Mouse (Mus musculus): ENCODE data around the gene Scrn2. TPM values are rescaled to one million over a fixed set of nuclear protein-coding genes. Genes with fewer than 3 reads are reported as not detected.

Scrn2 gene
- polyA plus RNA-seq (2015; fragmentation: Nextera tagmentation; extraction: Ambion mirVana) = 16.0 and 19.2 TPM in 2 replicates

DNA sequence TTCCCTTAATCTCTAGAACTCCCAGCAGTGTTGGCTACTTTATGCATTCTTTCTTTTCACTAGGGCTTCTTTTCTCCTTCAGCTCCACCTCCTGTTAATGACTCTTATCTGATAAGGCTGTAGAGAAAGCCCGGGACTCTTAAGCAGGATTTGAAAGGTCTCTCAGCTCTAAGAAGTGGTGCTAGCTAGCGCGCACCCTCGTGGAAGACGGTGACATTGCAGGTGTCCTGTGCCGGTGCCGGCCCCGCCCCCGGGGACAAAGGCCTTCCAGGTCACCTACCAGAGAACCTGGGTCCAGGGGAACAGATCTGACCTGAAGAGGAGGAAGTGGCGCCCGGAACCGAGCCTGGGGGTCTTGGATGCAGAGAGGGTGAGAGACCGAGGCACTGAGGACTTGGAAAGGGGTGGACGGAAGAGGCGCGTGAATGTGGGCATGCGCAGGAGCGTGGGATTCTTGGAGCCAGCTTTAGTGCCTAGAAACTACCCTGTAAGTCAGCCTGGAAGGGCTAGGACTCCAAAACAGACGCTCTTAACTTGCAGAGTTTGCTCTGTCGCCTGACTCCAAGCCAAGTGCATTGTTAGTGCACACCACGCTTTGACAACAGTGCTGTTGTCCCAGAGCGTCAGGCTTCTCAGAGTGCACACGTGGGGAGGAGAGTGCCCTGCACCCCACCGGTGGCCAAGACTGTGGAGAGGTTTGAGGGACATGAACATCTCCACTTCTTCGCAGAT lies at the start of gene Scrn2:
Scrn2 (plus strand) TSS at position 253 of the 732 bp plus-strand sequence.
- peaks cover 18% of the 10 kb centered on the region for H3K36me3 ChIP-seq
- peaks cover 27% of the 10 kb centered on the region for H3K4me1 ChIP-seq
- no peaks in the 10 kb centered on the region for H3K9me3 ChIP-seq
- 1% methylated on average over 25 of the region's 25 CpGs for WGBS
- H3K4me3 ChIP-seq = peak within 1 kb of the TSS; percentile 69
- H3K27ac ChIP-seq (replicated peaks) = peak within 1 kb of the TSS; percentile 75
- ATAC-seq (ENCODE audit: extremely low read depth, insufficient number of reproducible peaks, low FRiP score, low TSS enrichment) = peak; percentile 24; the same call in 1 of the 2 replicates
- H3K9ac ChIP-seq = peak within 1 kb of the TSS; percentile 87
- peak within 1 kb of the TSS; percentile 87 for H3K4me2 ChIP-seq
- H3K27me3 ChIP-seq (replicated peaks) = peaks cover 10% of the 10 kb centered on the region

DNA sequence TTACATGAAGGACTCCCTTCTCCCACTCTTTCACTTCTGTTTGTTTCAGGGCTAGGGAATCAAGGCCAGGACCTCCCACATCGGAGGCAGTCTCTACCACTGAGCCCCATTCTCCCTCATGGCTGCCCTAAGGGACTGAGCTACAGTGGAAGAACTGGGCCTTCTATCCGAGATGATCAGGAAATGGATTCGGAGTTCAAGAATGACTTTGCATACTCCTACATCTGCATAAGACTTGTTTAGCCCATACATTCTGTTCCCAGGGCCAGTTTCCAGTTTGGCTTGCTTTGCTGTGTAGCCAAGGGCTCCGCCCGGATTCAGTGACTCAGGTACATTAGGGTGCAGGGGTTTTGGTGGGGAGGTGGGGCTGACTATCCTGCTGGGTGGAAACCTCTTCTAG lies 49.7 kb upstream of the Scrn2 start:
- H3K4me1 ChIP-seq = peaks cover 26% of the 10 kb centered on the region
- H3K27me3 ChIP-seq (replicated peaks) = peaks cover 39% of the 10 kb centered on the region
- no peaks in the 10 kb centered on the region for H3K36me3 ChIP-seq
- no peak overlapping the region for H3K27ac ChIP-seq (replicated peaks)
- no peak overlapping the region for H3K4me2 ChIP-seq
- no peak overlapping the region for H3K4me3 ChIP-seq
- WGBS = 75% methylated on average over 5 of the region's 5 CpGs
- no peaks in the 10 kb centered on the region for H3K9me3 ChIP-seq
- ATAC-seq (ENCODE audit: extremely low read depth, insufficient number of reproducible peaks, low FRiP score, low TSS enrichment) = no peak
- H3K9ac ChIP-seq = no peak overlapping the region

- H3K36me3 ChIP-seq = no peaks in the 10 kb centered on the region
- H3K9me3 ChIP-seq = no peaks in the 10 kb centered on the region
- no peak for ATAC-seq (ENCODE audit: extremely low read depth, insufficient number of reproducible peaks, low FRiP score, low TSS enrichment)
- H3K27ac ChIP-seq (replicated peaks) = no peak overlapping the region
- peaks cover 11% of the 10 kb centered on the region for H3K4me1 ChIP-seq
- 53% methylated on average over 15 of the region's 15 CpGs for WGBS
- H3K4me2 ChIP-seq = no peak overlapping the region
- no peak overlapping the region for H3K4me3 ChIP-seq
- no peak overlapping the region for H3K9ac ChIP-seq
- H3K27me3 ChIP-seq (replicated peaks) = peaks cover 53% of the 10 kb centered on the region
These were observed 48.3 kb upstream of the Scrn2 start for GRCm38 (mm10) chr11:96981461-96981860.

DNA sequence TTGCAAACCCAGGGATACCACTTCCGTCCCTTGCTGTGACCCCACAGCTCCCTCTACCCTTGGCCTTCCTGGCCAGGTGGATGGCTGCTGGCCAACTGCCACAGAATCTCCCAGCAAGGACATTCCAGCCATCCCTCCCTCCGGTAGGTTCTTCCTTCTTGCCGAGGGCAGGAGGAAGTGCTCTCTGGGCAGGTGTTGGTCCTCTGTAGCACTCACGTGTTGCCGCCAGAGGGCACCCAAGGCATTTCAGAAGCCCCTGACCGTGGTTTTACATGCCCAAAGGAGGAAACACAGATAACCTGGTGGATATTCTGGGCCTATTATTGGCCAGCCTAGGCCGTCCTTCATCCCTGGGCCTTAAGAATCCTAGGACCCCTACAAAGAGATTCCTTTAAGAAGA lies 47.4 kb upstream of the Scrn2 start:
- H3K4me1 ChIP-seq = peaks cover 9% of the 10 kb centered on the region
- under 1% methylated on average over 7 of the region's 7 CpGs for WGBS
- no peak overlapping the region for H3K27ac ChIP-seq (replicated peaks)
- no peaks in the 10 kb centered on the region for H3K36me3 ChIP-seq
- no peaks in the 10 kb centered on the region for H3K9me3 ChIP-seq
- ATAC-seq (ENCODE audit: extremely low read depth, insufficient number of reproducible peaks, low FRiP score, low TSS enrichment) = no peak
- no peak overlapping the region; the same call in 1 of the 2 replicates for H3K4me2 ChIP-seq
- 0 out of 2 replicates have a peak overlapping the region, but pooled peaks have one; percentile 4 for H3K9ac ChIP-seq
- H3K4me3 ChIP-seq = no peak overlapping the region
- peaks cover 62% of the 10 kb centered on the region for H3K27me3 ChIP-seq (replicated peaks)

- Histone ChIP-seq H3K27me3 (replicated peaks) (peaks cover 67% of the 10 kb centered on the region), H3K9me3 (no peaks in the 10 kb centered on the region), H3K4me3 (no peak within 1 kb of the TSS), H3K27ac (replicated peaks) (no peak within 1 kb of the TSS), H3K9ac (0 out of 2 replicates have a peak within 1 kb of the TSS, but pooled peaks have one; percentile 4), H3K4me2 (no peak within 1 kb of the TSS; the same call in 1 of the 2 replicates), H3K36me3 (no peaks in the 10 kb centered on the region), H3K4me1 (peaks cover 14% of the 10 kb centered on the region)
- 73% methylated on average over 7 of the region's 7 CpGs for WGBS
- no peak for ATAC-seq (ENCODE audit: extremely low read depth, insufficient number of reproducible peaks, low FRiP score, low TSS enrichment)
These were observed 46.9 kb upstream of the Scrn2 start, which contains the start of gene Sp2 for GRCm38 (mm10) chr11:96982859-96983258. Sp2 (minus strand) TSS chr11:96982959.

GRCm38 (mm10) chr11:96984903-96985302 lies 44.8 kb upstream of the Scrn2 start:
- H3K9me3 ChIP-seq = no peaks in the 10 kb centered on the region
- 24% methylated on average over 4 of the region's 4 CpGs for WGBS
- peaks cover 12% of the 10 kb centered on the region for H3K4me1 ChIP-seq
- H3K9ac ChIP-seq = no peak overlapping the region
- no peak overlapping the region for H3K4me2 ChIP-seq
- H3K27ac ChIP-seq (replicated peaks) = no peak overlapping the region
- no peak for ATAC-seq (ENCODE audit: extremely low read depth, insufficient number of reproducible peaks, low FRiP score, low TSS enrichment)
- H3K36me3 ChIP-seq = no peaks in the 10 kb centered on the region
- H3K27me3 ChIP-seq (replicated peaks) = peaks cover 86% of the 10 kb centered on the region
- H3K4me3 ChIP-seq = no peak overlapping the region

DNA sequence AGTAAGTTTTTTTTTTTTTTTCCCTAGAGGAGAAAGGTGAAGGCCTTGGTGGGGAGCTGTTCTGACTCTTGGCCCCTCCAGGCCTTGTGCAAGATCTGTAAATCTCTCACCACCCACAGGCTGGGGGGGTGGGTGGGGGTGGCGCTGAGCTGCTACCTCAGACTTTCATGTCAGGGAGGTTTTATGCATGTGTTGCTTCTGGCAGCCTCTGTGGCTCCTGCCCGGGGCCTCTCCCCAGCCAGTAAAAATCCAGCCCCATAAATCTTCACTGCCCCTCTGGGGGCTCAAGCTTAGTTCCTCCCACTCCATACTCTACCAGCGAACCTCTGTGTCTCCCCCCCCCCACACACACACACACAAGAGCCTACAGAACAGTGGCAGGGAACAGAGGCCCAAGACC lies 43.3 kb upstream of the Scrn2 start:
- 37% methylated on average over 3 of the region's 3 CpGs for WGBS
- H3K9ac ChIP-seq = no peak overlapping the region
- no peak for ATAC-seq (ENCODE audit: extremely low read depth, insufficient number of reproducible peaks, low FRiP score, low TSS enrichment)
- H3K9me3 ChIP-seq = no peaks in the 10 kb centered on the region
- H3K4me2 ChIP-seq = no peak overlapping the region
- H3K4me1 ChIP-seq = peaks cover 12% of the 10 kb centered on the region
- no peak overlapping the region for H3K27ac ChIP-seq (replicated peaks)
- H3K27me3 ChIP-seq (replicated peaks) = peaks cover 84% of the 10 kb centered on the region
- H3K36me3 ChIP-seq = no peaks in the 10 kb centered on the region
- no peak overlapping the region for H3K4me3 ChIP-seq

- no peak for ATAC-seq (ENCODE audit: extremely low read depth, insufficient number of reproducible peaks, low FRiP score, low TSS enrichment)
- Histone ChIP-seq H3K4me3 (peak overlapping the region; percentile 32), H3K4me2 (peak overlapping the region; percentile 63), H3K27me3 (replicated peaks) (peaks cover 87% of the 10 kb centered on the region), H3K9me3 (no peaks in the 10 kb centered on the region), H3K9ac (peak overlapping the region; percentile 47; the same call in 1 of the 2 replicates), H3K36me3 (no peaks in the 10 kb centered on the region), H3K27ac (replicated peaks) (no peak overlapping the region), H3K4me1 (peaks cover 20% of the 10 kb centered on the region)
- 6% methylated on average over 31 of the region's 31 CpGs for WGBS
These were observed 41.7 kb upstream of the Scrn2 start for GRCm38 (mm10) chr11:96987873-96988655.

DNA sequence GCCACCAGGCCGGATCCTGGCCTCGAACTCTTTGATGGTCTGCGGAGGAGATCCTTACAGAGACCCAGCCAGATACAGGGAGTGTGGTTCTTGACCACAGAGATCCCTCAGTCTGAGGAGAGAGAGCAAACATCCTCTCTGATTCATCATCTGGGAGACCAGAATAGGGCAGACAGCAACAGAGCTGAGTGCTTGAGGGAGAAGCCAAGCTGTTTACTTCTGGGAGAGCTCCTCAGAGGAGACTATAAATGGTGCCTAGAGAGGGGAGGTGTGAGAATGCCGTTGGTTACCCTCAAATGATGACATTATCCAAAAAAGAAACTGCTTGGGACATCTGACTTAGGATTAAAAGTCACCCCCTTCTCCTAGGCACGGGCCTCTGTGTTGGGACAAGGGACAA lies 38.2 kb upstream of the Scrn2 start:
- no peak overlapping the region for H3K4me2 ChIP-seq
- no peak overlapping the region for H3K4me3 ChIP-seq
- H3K36me3 ChIP-seq = no peaks in the 10 kb centered on the region
- WGBS = 75% methylated on average over 5 of the region's 5 CpGs
- H3K27me3 ChIP-seq (replicated peaks) = peaks cover 85% of the 10 kb centered on the region
- H3K9ac ChIP-seq = no peak overlapping the region
- no peak overlapping the region for H3K27ac ChIP-seq (replicated peaks)
- ATAC-seq (ENCODE audit: extremely low read depth, insufficient number of reproducible peaks, low FRiP score, low TSS enrichment) = no peak
- no peaks in the 10 kb centered on the region for H3K9me3 ChIP-seq
- peaks cover 28% of the 10 kb centered on the region for H3K4me1 ChIP-seq

DNA sequence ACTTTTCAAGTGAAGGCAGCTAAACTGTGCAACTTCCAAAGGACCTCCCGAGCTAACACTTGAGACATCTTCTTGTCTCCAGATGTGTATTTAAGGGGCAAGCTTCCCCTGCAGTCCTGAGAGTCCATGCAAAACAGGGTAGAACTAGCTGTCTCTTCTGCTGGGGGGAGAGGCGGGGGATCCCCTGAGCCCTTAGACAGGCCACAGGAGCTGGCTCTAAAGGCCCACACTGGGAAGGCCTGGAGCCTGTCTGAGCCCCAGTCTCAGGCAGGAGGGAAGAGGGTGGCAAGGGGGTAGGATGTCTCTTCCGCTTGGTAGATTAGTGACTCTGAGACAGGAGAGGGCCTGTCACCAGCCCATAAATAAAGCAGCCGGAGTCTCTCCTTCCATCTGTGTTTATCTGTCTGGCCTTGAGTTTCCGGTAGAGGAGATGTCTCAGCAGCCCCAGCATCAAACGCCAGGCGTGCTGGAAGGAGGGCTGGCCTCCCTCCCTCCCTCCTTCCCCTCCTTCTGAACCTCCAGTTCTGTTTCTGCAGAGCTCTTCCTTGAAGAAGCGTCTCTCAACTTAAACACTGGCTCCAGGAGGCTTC lies 36.9 kb upstream of the Scrn2 start:
- H3K9me3 ChIP-seq = no peaks in the 10 kb centered on the region
- H3K27me3 ChIP-seq (replicated peaks) = peaks cover 85% of the 10 kb centered on the region
- H3K4me2 ChIP-seq = no peak overlapping the region
- peak overlapping the region; percentile 54 for H3K27ac ChIP-seq (replicated peaks)
- no peaks in the 10 kb centered on the region for H3K36me3 ChIP-seq
- H3K4me1 ChIP-seq = peaks cover 34% of the 10 kb centered on the region
- 23% methylated on average over 8 of the region's 8 CpGs for WGBS
- ATAC-seq (ENCODE audit: extremely low read depth, insufficient number of reproducible peaks, low FRiP score, low TSS enrichment) = no peak
- H3K9ac ChIP-seq = no peak overlapping the region
- no peak overlapping the region for H3K4me3 ChIP-seq

- Histone ChIP-seq H3K4me2 (no peak overlapping the region), H3K9ac (no peak overlapping the region), H3K27ac (replicated peaks) (no peak overlapping the region), H3K27me3 (replicated peaks) (peaks cover 88% of the 10 kb centered on the region), H3K9me3 (no peaks in the 10 kb centered on the region), H3K4me1 (peaks cover 28% of the 10 kb centered on the region), H3K36me3 (no peaks in the 10 kb centered on the region), H3K4me3 (no peak overlapping the region)
- 23% methylated on average over 5 of the region's 5 CpGs for WGBS
- no peak for ATAC-seq (ENCODE audit: extremely low read depth, insufficient number of reproducible peaks, low FRiP score, low TSS enrichment)
These were observed 34.7 kb upstream of the Scrn2 start for GRCm38 (mm10) chr11:96995031-96995430.

Data from heart, embryonic 13.5 days (tissue).